Mouse (Mus musculus) activated CD4-positive, CD25-positive, alpha-beta regulatory T cell, adult 4 months (primary cell): ENCODE measurements at regions not wholly inside any gene's neighbourhood (a gene's known extent, or its start where the extent isn't known, plus 50 kb on each side); places are given as distances from the start of the nearest gene placed in this dataset.

Source experiments
- ATAC-seq: one replicate; pipeline ENCODE4 v1.8.0; 2017

DNA sequence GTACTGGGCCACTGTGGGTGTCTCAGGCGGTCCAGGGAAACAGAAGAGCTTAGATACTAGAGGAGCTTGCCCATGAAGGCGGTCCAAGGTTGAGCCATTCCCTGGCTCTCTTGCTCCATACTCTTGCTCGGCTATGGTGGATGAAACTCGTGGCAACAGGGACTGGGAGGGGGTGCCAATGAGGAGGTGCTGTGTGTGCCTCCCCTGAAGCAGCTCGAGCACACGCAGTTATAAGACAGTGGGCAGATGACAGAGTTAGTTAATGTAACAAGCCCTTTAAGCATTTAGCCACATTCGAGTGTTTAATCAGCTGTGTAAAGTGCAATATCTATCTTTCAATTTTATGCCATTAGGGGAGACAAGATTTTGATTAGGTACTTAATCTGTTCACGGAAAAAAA is 237.5 kb downstream of the Dhx35 start:
- ATAC-seq = no peak

DNA sequence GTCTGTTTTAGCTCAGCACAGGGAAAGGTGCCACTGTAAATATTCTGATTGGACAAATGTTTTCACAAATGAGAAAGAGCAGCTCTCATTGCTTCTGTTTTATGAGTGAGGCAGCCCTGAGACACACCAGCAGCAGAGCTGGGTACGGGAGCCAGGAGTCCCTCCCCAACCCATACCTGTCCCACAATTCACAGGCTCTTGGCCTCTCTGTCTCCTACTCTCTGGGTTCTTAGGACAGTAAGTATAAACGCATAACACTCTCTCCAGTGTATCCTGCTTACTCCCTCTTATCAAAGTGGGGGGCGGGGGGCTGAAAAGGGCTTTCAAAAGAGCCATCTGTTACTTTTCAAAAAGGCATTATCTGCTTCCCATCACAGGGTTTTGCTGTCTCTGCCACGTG is 245.3 kb downstream of the Dhx35 start:
- no peak for ATAC-seq

DNA sequence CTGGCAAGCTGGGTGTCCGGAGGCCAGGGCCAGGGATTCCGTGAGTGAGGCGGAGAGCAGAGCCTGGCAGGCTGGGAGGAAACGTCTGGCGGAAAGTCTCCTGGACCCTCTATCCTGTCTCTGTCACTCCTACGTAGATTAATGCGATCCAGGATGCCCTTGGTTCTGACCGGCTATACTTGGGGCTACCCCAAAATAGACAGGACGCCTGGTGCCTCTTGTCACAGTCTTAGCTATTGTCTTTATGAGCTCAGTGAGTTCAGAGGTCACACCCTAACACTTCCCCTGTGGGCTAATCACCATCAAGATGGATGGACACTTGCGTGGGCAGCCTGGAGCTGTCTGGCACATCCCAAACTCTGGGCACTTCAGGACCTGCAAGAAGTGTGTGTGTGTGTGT is 258.9 kb downstream of the Dhx35 start:
- ATAC-seq = no peak

DNA sequence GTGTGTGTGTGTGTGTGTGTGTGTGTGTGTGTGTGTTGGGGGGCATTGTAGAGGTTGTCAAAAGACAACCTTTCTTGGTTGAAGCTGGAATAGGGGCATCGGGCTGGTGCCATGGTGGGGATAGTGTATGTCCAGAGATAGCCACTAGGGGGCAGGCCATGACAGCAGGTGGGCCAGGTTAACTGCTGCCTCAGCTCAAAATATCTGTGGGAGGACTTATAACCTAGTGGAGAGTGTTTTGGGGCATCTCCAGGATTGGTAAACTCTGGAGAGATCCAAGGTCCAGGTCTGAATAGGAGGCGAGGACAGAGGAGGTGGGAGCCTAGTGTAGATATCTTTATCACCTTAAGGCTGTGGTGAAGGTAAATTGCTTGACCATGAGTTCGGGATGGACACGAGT is 259.3 kb downstream of the Dhx35 start:
- ATAC-seq = no peak

DNA sequence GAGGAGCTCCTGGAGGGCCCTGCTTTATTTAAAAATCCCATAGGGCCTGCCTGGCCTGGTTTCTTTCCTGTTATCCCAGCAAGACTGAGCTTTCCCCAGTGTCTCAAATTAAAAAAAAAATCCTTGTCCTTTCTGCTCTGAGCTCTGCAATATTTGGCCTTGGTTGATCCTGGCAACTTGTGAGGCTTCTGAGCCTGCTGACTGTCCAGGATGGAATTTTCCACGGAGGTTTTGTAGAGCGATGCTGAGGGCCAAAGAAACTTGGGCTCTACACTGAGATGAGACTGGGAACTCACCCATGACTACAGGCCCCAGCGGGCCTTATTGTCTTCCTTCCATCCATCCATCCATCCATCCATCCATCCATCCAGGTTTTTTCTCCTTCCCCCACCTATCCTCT is 259.8 kb downstream of the Dhx35 start:
- ATAC-seq = no peak

DNA sequence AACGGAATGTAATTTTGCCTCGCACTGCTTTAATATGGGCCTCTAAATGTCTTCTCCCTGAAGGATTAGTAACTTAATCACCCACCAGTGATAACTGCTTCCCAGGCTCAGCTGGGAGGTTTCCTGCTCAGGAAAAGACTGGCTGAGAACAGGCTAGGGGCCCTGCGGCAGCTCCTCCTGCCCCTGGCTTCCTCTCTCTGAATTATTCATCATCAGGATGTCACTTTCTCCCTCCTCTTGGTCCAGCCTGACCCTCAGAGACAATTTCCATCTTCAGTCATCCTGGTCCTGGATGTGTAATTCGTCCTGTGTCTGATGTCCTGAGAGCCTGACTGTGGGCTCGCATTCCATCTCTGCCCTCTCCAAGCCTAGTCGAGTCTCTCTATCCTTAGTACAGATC is 261.2 kb downstream of the Dhx35 start:
- no peak for ATAC-seq

DNA sequence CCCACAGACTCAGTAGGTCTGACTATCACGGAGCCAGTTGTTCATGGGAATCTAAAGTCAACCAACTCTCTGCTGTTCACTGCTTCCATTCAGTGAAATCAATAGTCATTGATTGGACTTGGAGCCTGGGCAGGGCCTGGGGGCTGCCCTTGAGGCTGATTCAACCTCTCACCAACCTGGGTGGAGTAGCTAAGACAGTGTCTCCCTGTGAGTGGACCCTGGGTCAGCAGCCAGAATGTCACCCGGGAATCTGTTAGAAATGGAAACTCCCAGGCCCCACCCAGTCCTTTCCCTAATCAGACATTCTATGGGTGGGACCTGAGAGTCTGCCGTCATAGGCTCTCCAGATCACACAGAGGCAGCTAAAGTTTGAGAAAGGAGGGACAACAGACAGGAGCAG is 262.4 kb downstream of the Dhx35 start:
- no peak for ATAC-seq

DNA sequence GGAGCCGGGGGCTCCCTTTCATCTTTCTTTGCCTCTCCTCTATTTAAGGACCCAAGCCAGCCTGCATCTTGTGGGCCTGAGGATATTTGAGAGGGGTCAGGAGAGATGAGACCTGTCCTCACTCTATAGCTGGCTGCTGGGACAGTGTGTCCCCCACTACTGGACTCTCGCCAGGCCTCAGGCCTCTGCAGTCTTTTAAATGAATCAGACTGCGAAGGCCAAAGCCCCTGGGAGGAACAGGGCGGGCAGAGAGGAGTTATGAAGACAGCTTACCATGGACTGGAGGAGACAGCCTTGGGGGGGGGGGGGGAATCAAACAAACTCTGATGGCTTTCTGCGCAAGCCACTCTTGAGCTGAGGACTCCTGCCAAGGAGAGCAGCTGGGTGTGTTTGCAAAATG is 262.9 kb downstream of the Dhx35 start:
- no peak for ATAC-seq

DNA sequence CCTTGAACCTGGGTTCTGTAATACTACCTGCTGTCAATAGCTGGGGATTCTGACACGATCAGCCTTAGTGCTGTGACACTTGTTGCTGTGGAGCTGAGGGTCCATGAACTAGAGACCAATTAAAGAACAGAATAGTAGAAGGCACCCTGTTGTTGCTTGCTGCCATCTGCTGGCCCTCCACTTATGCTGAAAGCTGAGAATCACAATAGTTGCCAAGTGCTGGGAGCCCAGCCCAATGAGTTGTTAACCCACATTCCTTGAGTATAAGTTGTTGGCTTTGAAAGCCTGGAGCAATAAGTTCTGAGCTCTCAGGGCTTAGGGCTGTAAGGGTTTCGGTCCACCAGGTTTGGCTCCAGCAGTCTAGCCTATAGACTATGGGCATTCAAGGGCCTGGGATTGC is 267.7 kb downstream of the Dhx35 start:
- ATAC-seq = no peak

DNA sequence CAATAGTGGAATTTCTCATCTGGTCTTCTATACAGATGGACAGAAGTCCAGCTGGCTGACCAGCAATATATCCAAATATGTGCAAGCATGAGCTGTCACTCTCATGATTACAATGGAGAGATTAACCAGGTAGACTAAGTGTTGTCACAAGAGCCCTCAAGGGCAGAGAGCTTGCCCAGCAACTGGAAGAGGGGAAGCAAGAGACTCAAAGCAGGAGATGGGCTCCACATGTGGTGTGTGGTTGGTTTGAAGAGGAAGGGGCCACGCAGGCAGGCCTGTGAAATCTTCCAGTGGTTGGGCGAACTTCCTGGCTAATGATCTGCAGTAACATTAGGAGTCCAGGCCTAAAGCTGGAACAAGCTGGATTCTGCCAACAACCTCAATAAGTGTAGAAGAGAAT is 268.1 kb downstream of the Dhx35 start:
- ATAC-seq = no peak

DNA sequence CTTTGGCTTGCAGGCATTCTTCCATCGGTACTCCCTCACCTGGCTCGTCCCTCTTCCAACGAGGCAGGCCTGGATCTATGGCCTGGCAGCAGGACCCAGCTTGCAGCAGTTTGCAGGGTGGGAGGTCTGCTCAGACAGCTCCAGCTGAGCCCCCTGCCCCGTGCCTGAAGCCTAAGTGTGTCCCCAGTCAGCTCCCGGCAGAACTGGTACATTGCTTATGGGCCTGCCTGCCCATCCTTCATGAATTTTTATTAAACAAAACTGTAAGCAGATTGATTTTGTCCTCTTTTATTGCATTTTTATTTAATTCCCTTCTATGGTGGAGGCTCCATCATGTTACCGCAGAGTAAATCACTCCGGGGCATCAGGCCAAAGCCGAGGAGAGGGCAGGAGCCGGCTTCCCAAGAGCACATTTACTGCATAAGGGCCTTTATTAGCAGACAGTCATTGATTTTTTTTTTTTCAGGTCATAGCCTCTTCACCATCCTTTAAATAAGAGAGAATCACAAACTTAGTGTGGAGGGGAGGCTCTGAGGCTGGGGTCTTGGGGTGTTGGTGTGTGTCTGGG is 269.9 kb downstream of the Dhx35 start:
- no peak for ATAC-seq

DNA sequence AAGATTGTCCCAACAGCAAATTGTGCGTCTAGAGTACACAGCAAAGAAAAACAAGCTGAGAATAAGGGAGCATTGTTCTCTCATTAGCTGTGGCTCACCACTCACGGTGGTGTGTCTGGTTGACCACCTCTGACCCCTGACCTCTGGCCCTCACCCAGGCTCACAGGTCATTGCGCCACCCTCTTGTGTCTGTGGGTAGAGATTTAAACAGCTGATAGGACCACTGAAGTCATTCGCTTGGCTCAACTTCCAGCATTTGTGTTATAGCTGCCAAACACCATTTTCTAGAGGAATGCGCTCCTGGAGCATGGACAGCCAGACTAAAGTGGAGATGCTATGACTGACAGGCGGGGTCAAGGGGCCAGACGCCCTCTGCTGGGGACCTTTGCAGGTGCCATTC is 272.9 kb downstream of the Dhx35 start:
- ATAC-seq = no peak

DNA sequence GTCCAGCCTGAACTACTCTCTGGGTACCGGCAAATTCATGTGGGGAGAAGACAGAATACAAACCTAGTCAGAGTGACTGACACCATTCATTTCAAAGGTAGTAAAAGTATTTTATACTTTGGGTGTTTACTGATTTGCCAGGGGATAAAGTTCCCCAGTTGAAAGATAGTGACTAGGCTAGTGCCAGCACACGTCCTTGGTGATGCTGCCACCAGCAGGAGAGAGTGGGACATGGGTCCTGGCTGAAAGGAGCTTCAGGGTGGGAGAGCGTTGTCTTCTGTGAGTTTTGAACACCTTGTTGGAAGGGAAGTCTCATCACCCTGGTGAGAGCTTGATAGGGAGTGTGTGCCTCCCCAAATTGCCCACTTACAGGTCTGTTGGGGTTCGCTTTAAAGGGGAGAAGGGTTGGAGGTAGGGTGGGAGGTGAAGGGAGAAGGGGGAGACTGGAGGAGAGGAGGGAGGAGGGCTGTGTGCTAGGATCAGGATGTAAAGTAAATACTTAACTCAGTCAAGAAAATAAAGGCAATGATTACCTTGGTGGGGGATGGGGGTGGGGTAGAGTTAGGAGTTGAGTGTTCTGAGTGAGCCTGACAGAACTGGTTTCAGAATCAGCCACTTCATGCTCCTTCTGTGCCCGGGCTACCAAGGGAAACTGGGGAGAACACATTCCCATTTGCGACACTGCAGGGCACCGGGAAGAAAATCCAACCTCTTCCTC is 273.9 kb downstream of the Dhx35 start:
- ATAC-seq = no peak

DNA sequence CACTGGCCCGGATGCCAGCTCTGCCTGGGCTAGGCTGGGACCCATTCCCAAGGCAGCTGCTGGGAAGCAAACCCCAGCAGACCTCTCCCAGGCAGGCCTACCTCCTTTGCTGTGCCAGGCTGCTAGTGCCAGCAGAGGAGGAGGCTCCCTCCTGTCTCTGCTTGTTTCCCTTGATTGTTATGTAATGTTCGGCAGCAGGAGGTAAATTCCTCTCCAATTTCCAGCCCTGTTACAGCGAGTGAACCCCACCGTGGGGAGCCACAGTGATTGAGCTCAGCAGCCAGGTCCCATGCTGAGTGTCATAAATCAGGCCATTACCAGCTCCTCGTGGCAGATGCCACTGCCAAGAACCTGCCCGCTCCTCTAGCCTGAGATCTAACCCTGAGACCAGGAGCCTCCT is 274.6 kb downstream of the Dhx35 start:
- ATAC-seq = no peak

DNA sequence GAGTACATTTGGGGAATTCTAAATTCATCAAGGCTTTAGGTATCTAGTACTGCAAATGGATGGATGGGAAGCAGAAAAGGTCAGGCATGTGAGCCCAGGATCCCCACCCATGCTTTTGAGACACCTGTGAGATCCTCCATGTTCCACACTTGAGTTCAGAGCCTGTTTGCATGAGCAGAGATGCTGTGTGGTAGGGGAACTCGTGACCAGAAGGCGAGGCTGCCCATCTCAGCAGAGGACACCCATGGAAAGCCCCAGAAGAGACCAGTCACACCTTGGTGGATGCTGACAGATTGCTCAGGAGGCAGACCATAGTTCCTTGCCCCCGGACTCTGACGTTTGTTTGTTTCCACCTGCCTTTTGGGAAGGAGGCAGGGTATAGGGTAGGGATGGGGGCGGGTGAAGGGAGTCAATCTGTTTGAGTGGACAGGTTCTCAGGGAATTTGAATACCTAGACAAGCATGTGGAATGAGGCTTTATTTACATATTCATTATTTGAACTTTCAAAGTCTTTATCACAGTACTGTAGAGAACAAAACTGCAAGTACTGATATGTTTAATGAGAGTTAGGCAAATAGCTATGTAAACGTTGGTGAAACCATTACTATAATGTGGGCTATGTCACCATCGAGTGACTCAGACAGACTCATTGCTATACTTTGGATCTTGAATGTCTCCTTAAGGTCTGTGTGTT is 278.5 kb downstream of the Dhx35 start:
- ATAC-seq = no peak

DNA sequence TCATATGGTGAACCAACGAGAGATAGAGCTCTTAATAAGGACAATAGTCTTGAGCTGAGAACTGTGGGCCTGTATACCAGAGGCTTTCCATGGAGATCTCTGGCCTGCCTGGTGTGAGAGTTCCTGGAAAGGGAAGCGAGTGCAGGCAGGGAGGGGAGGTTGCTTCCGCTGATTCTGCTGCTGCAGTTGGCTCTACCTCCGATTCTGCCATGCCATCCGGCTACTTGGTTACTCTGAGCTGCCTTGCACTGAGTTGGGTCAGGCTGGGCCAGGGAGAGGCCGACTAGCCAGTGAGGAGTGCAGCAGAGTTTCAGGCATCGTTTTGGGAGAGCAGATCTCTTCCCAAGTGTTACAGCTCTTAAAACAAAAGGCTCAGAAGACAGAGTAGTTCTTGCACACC is 285.2 kb downstream of the Dhx35 start:
- ATAC-seq = no peak

DNA sequence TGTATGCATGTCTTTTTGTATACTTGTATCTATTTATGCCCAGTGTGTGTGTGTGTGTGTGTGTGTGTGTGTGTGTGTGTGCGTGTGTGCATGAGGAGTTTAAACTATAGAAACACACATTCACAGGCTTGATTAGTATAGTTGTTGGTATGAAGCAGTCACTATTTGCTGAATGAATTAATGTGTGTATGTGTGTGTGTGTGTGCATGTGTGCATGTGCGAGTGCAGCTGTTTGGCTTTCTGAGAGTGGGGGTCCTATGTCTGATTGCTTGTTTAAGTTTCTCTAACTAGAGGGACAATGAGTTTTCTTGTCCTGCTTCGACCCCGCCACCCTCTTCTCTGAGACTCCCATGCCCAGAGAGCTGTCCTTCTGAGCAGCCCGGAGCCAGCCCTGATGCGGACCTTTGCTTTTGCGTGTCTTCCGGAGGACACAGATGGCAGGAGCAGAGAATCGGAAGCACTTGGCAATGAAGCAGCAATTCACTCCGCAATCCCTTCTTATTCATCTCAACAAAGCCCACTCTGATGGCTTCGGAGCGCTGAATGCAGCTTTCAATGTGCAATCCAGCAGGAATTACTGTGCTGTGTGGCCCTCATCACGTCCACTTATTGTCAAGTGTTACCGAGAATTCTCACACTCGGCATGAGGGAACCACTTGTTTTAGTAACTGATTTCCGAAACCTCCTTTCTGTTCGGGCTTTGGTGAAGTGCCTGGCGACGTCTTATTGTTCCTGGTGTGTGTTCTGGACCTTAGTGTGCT is 286.4 kb downstream of the Dhx35 start:
- no peak for ATAC-seq

DNA sequence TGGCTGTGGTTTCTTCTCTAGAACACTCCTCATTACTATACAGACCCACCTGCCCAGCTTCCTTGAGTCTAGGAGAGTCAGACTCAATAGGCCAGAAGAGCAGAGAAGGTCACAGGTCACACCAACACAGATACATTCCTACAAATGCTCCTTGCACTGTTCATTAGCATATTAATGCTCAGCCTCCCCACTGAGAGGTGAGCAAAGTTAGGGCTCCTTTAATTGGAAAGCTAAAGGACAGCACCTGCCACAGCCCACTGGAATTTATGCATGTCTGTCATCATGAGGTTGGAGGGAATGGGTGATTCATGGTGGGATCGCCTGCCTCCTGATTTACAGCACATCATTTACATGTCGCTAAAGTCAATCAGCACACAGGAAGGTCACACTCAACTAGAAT is 292.2 kb downstream of the Dhx35 start:
- no peak for ATAC-seq

DNA sequence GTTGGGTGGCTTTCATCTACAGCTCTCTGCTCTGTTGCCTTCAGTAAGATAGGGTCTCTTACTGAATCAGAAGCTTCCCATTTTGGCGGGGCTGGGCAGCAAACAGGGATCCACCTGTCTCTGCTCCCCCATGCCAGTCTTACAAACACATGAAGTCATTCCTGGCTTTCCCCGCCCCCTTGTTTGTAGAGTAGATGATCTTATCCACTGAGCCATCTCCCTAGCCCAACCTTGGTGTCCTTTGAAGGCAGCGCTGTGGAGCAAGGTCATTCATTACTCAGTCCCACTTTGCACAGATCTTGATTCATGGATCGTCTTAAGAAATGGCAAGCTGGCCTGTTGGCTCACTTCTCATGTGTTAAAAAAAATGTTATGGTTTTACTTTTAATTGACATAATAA is 293.6 kb downstream of the Dhx35 start:
- no peak for ATAC-seq

DNA sequence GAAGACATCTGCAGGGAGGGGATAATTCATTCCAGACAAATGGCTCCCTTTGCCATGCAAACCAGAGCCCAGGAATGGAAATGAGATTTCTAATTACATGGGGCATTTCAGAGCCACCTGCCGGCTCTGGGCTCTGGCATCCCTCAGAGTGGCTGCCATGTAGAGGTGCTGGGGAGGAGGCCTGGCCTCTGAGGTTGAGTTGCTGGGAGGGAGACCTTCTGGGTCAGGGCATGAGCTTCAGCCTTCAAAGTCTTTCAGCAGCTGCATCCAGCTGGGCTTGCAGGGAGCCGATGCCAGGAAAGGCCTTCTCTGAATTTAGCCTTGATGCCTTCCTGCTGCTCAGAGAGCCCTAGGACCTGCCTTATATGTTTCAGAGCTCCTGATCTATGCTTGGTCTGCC is 302.1 kb downstream of the Dhx35 start:
- no peak for ATAC-seq

DNA sequence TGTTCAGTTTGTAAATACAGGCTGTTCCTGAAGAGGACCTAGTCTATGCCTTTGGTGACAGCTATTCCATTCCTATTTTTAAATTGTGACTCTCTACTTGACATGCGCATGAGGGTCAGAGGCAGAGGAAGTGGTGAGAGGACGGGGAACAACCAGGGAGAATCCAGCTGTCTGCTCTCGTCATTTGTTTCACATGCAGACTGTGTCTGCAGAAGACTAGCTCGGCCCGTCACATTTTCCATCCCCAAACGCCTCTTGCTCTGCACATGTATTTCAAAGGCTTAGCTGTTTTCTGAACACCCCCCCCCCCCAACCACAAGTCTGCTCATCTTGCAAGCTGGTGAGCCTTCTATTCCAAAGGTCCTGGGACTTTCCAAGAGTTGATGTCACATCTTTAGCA is 339.4 kb downstream of the Dhx35 start:
- peak; percentile 78 for ATAC-seq

DNA sequence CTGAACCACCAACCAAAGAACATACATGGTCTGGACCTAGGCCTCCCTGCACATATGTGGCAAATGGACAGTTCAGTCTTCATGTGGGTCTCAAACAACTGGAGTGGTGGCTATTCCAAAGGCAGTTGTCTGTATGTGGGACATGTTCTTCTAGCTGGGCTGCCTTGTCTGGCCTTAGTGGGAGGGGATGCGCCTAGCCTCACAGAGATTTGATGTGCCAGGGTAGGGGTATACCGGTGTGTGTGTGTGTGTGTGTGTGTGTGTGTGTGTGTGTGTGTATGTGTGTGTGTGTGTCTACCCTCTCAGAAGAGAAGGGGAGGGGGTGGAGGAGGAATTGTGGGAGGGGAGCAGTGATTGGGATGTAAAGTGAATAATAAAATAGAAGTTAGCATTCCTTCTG is 344.0 kb downstream of the Dhx35 start:
- ATAC-seq = no peak

DNA sequence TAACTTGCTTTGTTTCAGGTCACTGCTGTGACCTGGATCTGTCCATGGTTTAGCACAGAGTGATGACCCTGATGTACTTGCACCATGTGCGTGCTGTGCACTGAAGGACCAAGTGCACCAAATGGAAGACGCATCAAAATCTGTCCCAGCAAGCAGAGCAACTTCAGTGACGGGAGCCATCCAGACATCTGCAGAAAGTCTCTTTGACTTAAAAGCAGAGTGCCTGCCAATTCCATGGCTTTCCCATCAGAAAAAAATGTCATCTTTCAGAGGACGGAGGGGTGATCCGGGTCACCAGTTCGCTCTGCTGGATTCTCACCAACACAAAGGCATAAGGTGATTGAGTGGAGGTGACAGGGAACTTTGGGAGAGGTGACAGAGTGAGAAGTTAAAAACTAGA is 351.4 kb downstream of the Dhx35 start:
- no peak for ATAC-seq

DNA sequence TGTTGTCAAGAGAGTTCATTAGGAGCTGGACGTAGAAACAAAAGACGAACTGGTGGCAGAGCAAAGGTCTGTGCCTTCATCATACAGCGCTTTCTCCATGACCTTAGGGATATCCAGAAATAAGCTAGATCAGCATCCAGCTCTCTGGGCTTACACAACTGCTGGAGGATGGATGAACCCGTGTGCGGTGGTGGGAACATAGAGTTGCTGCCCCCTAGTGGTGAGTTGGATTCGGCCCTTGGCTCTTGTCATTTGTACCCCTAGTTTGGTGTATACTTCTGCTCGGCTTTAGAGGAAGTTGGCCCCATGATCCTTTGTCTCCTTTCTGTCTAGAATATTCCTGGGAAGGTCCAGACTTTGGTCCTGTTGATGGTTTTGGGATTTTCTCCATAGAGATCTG is 369.4 kb downstream of the Dhx35 start:
- ATAC-seq = no peak
